Mouse (Mus musculus) spleen, adult 18-20 months (tissue): ENCODE results near the gene Pramel3.
"Not testable (repeated sequence)": the region's sequence is repeated elsewhere in the genome, so short reads cannot be mapped to it uniquely, and the experiment has no call there.

Experiments used
- DNase-seq, 2 experiments: peaks; one replicate each; pipeline ENCODE4 v3.0.0; 2022; ENCODE audit warnings: mixed read lengths in 2 of 2

The Pramel3 gene

GRCm38 (mm10) chrX:135302007-135302406 is at the start of gene Pramel3:
Gene Pramel3 (plus strand): TSS chrX:135302307.
- not testable (repeated sequence) for DNase-seq

GRCm38 (mm10) chrX:135360685-135361084 is 58.6 kb downstream of the Pramel3 start:
- DNase-seq, result not testable (repeated sequence)

GRCm38 (mm10) chrX:135361943-135362342 is 59.8 kb downstream of the Pramel3 start:
- DNase-seq, result not testable (repeated sequence)
